Mouse (Mus musculus): ENCODE data around the gene Rgs10.

The Rgs10 gene

GRCm38 (mm10) chr7:128410708-128411413 is 7.7 kb downstream of the Rgs10 start:
- DNase-seq (ENCODE audit: low spot score in 2 of 2), result no peak

- DNase-seq (ENCODE audit: low spot score in 2 of 2), result no peak
These were observed 10.3 kb downstream of the Rgs10 start for GRCm38 (mm10) chr7:128408265-128408664.

- no peak for DNase-seq (ENCODE audit: low spot score in 2 of 2)
These were observed 14.6 kb downstream of the Rgs10 start for GRCm38 (mm10) chr7:128403988-128404387.

- no peak for DNase-seq (ENCODE audit: low spot score in 2 of 2)
These were observed 15.0 kb downstream of the Rgs10 start for GRCm38 (mm10) chr7:128403586-128403985.

- DNase-seq (ENCODE audit: low spot score in 2 of 2), result no peak
These were observed 15.4 kb downstream of the Rgs10 start for GRCm38 (mm10) chr7:128403128-128403527.

- DNase-seq (ENCODE audit: low spot score in 2 of 2), result no peak
These were observed 16.0 kb downstream of the Rgs10 start for GRCm38 (mm10) chr7:128402577-128402976.

GRCm38 (mm10) chr7:128398664-128399063 is 19.9 kb downstream of the Rgs10 start:
- peak; percentile 51 to 59 for DNase-seq (ENCODE audit: low spot score in 2 of 2)

GRCm38 (mm10) chr7:128397066-128397465 is 21.5 kb downstream of the Rgs10 start:
- no peak for DNase-seq (ENCODE audit: low spot score in 2 of 2)

- peak in 1 of 2 experiments; percentile 29 for DNase-seq (ENCODE audit: low spot score in 2 of 2)
These were observed 24.8 kb downstream of the Rgs10 start for GRCm38 (mm10) chr7:128393756-128394155.

GRCm38 (mm10) chr7:128392972-128393314 is 25.6 kb downstream of the Rgs10 start:
- peak; percentile 51 to 54 for DNase-seq (ENCODE audit: low spot score in 2 of 2)

- peak; percentile 80 to 83 for DNase-seq (ENCODE audit: low spot score in 2 of 2)
These were observed 26.2 kb downstream of the Rgs10 start for GRCm38 (mm10) chr7:128392071-128392971.

GRCm38 (mm10) chr7:128391267-128392057 is 27.1 kb downstream of the Rgs10 start:
- DNase-seq (ENCODE audit: low spot score in 2 of 2), result no peak

GRCm38 (mm10) chr7:128388968-128389367 is 29.6 kb downstream of the Rgs10 start:
- DNase-seq (ENCODE audit: low spot score in 2 of 2), result peak in 1 of 2 experiments; percentile 46

- peak; percentile 38 to 51 for DNase-seq (ENCODE audit: low spot score in 2 of 2)
These were observed 34.7 kb downstream of the Rgs10 start for GRCm38 (mm10) chr7:128383726-128384463.

GRCm38 (mm10) chr7:128383189-128383725 is 35.3 kb downstream of the Rgs10 start:
- no peak for DNase-seq (ENCODE audit: low spot score in 2 of 2)

GRCm38 (mm10) chr7:128382527-128382860 is 36.1 kb downstream of the Rgs10 start:
- peak; percentile 43 to 53 for DNase-seq (ENCODE audit: low spot score in 2 of 2)

- DNase-seq (ENCODE audit: low spot score in 2 of 2), result no peak
These were observed 36.6 kb downstream of the Rgs10 start for GRCm38 (mm10) chr7:128381811-128382526.

GRCm38 (mm10) chr7:128381001-128381400 is 37.6 kb downstream of the Rgs10 start:
- DNase-seq (ENCODE audit: low spot score in 2 of 2), result no peak

GRCm38 (mm10) chr7:128379162-128379805 is 39.3 kb downstream of the Rgs10 start:
- DNase-seq (ENCODE audit: low spot score in 2 of 2), result peak; percentile 33 to 38

GRCm38 (mm10) chr7:128376206-128376701 is 42.3 kb downstream of the Rgs10 start:
- DNase-seq (ENCODE audit: low spot score in 2 of 2), result peak in 1 of 2 experiments; percentile 36

Measured in spleen, postnatal 36 days (tissue).